In the genomic region with DNA sequence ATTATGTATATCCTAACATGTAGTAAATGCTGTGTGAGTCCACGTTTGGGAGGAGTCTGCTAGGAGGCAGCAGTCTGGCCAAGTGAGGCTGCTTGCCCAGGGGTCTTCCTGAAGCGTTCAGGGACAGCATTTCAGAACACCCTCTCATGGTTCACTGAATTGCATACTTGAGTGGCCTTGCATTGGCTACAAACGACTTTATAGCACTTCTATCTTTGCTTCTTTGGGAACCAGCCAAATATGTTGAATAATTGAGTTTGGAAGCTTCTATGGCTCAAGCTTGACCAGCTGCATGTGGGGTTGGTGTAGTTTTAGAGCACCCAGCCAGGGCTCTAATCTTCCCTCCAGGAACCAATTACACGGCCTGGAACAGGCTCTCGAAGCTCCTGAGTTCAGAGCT, we compare ENCODE assay signal across 16 mouse cellular contexts.
DNase-seq lines count a peak whose midpoint lies in the region; ATAC-seq and TF ChIP-seq lines count a peak whose summit lies in the region.
"Had no signal": no experiment of that assay in that cellular context is flagged by ENCODE, and none has a peak within 500 bp of the region (broad histone marks: within the 10 kb centered on the region; RNA-seq: fewer than 3 reads in every experiment).

No protein-coding gene starts in this region.

- no peak overlapping the region for H3K4me2 ChIP-seq in lung, embryonic 14.5 days
- H3K4me2 ChIP-seq: embryonic facial prominence, embryonic 12.5 days; hindbrain, embryonic 12.5 days; liver, embryonic 12.5 days had no signal

- no peaks in the 10 kb centered on the region for H3K9me3 ChIP-seq in lung, embryonic 14.5 days (ENCODE audit: low read depth, low read length)
- H3K9me3 ChIP-seq: embryonic facial prominence, embryonic 12.5 days; hindbrain, embryonic 12.5 days; limb, embryonic 10.5 days; liver, embryonic 12.5 days had no signal

- peak; percentile 5 to 13 for DNase-seq in heart, adult 9 months (ENCODE audit: low spot score in 2 of 2)
- no peak for DNase-seq in heart, adult 2 months
- peak; percentile 89 for DNase-seq in lung, embryonic 14.5 days
- no peak for DNase-seq in lung, adult 18-20 months
- DNase-seq in Patski (ENCODE audit: low read depth, low spot score), result no peak
- peak; percentile 60 for DNase-seq in lung, postnatal 10 days
- DNase-seq in layer of hippocampus, postnatal 25 days (ENCODE audit: extremely low spot score in 1 of 2, low spot score in 1 of 2), result no peak
- no peak for DNase-seq in left cerebral cortex, adult 2 months (ENCODE audit: extremely low spot score in 1 of 2, low spot score in 2 of 2)
- DNase-seq: cerebellum, adult 9-10 months; midbrain, embryonic 14.5 days had no signal

- no peak overlapping the region for H3K9ac ChIP-seq in heart, adult 2 months (ENCODE audit: low read depth, low read length)
- H3K9ac ChIP-seq in lung, embryonic 14.5 days, result no peak overlapping the region
- H3K9ac ChIP-seq: embryonic facial prominence, embryonic 12.5 days; hindbrain, embryonic 12.5 days; liver, embryonic 12.5 days had no signal

- no peaks in the 10 kb centered on the region for H3K36me3 ChIP-seq in heart, adult 2 months (ENCODE audit: control insufficient read depth, insufficient read depth, low read length)
- H3K36me3 ChIP-seq in lung, embryonic 14.5 days (ENCODE audit: insufficient read depth), result no peaks in the 10 kb centered on the region
- H3K36me3 ChIP-seq: embryonic facial prominence, embryonic 12.5 days; limb, embryonic 10.5 days; liver, embryonic 12.5 days had no signal

- H3K27ac ChIP-seq in heart, adult 2 months, result no peak overlapping the region
- H3K27ac ChIP-seq in lung, embryonic 14.5 days (ENCODE audit: low read depth), result no peak overlapping the region
- no peak overlapping the region for H3K27ac ChIP-seq in left cerebral cortex, adult 2 months
- H3K27ac ChIP-seq: embryonic facial prominence, embryonic 12.5 days; hindbrain, embryonic 12.5 days; limb, embryonic 10.5 days; liver, embryonic 12.5 days had no signal

- no peak for TF ChIP-seq EP300 in heart, adult 2 months (IDR thresholded peaks at IDR 0.05; ENCODE audit: insufficient read depth, low read depth, low read length)

- no peak for TF ChIP-seq POLR2A in heart, adult 2 months (IDR thresholded peaks at IDR 0.05; ENCODE audit: insufficient read depth, low read depth, low read length)

- in situ Hi-C loops in Patski (cut with MboI; ENCODE audit: low pct_unique_long_range_greater_than_20kb), result no loop called here

- no peak overlapping the region for H3K4me3 ChIP-seq in heart, adult 2 months
- H3K4me3 ChIP-seq in lung, embryonic 14.5 days (ENCODE audit: low read depth, low read length), result no peak overlapping the region
- no peak overlapping the region for H3K4me3 ChIP-seq in left cerebral cortex, adult 2 months
- H3K4me3 ChIP-seq: embryonic facial prominence, embryonic 12.5 days; hindbrain, embryonic 12.5 days; layer of hippocampus, adult 2 months; limb, embryonic 10.5 days; liver, embryonic 12.5 days had no signal

- no peak for TF ChIP-seq CTCF in heart, adult 2 months (IDR thresholded peaks at IDR 0.05)
- no peak for TF ChIP-seq CTCF in lung, embryonic 14.5 days (IDR thresholded peaks at IDR 0.05; ENCODE audit: low read depth)
- TF ChIP-seq CTCF in Patski (IDR thresholded peaks at IDR 0.05), result no peak
- TF ChIP-seq CTCF in left cerebral cortex, adult 2 months (IDR thresholded peaks at IDR 0.05), result no peak

- peaks cover 1% of the 10 kb centered on the region; the same call in 1 of the 2 replicates for H3K4me1 ChIP-seq in heart, adult 2 months (ENCODE audit: control insufficient read depth, insufficient read depth, low read length)
- peaks cover 4% of the 10 kb centered on the region; the same call in 1 of the 2 replicates for H3K4me1 ChIP-seq in lung, embryonic 14.5 days (ENCODE audit: insufficient read depth)
- H3K4me1 ChIP-seq: embryonic facial prominence, embryonic 12.5 days; limb, embryonic 10.5 days had no signal

- 43% methylated on average over 5 of the region's 5 CpGs for WGBS in heart, adult 2 months
- 30% methylated on average over 5 of the region's 5 CpGs for WGBS in lung, embryonic 14.5 days

- H3K79me2 ChIP-seq in heart, adult 2 months (replicated peaks; ENCODE audit: control insufficient read depth, insufficient read depth, low read length), result no peaks in the 10 kb centered on the region

- intact Hi-C loops in heart, adult 2 months (cut with DNase I), result no loop called here
- intact Hi-C loops in left cerebral cortex, adult 2 months (cut with DNase I), result no loop called here

- ATAC-seq in lung, embryonic 14.5 days (ENCODE audit: insufficient read depth), result peak; percentile 82
- ATAC-seq in Patski, result peak; percentile 47
- ATAC-seq: forebrain, embryonic 16.5 days; liver, embryonic 12.5 days had no signal

- POLR2A ChIA-PET in Patski (lab: Charles Lee), result no interaction called here

- H3K27me3 ChIP-seq in heart, adult 2 months (ENCODE audit: control insufficient read depth, insufficient read depth, low read length), result no peaks in the 10 kb centered on the region
- H3K27me3 ChIP-seq in lung, embryonic 14.5 days (ENCODE audit: insufficient read depth, low read length), result no peaks in the 10 kb centered on the region
- no peaks in the 10 kb centered on the region for H3K27me3 ChIP-seq in Patski
- H3K27me3 ChIP-seq: embryonic facial prominence, embryonic 12.5 days; hindbrain, embryonic 12.5 days; liver, embryonic 12.5 days had no signal

- CTCF ChIA-PET in Patski (lab: Charles Lee), result interaction anchor here (1.2 to 2.3 kb wide), 2 partner anchors 11 to 40 kb away, joined by 3 to 5 read pairs; no protein-coding TSS in a partner anchor

Comparison
In these comparisons a context has a peak if more than half of its experiments do, and no peak if none do; other contexts are left out.
1. DNase-seq: peak in heart, adult 9 months (2 of 2), lung, embryonic 14.5 days (single experiment) and lung, postnatal 10 days (single experiment); none in heart, adult 2 months (0 of 2), lung, adult 18-20 months (0 of 2), Patski (single experiment), layer of hippocampus, postnatal 25 days (0 of 2) and left cerebral cortex, adult 2 months (0 of 2).